22 mouse cellular contexts compared by ENCODE assay signal in the genomic region with DNA sequence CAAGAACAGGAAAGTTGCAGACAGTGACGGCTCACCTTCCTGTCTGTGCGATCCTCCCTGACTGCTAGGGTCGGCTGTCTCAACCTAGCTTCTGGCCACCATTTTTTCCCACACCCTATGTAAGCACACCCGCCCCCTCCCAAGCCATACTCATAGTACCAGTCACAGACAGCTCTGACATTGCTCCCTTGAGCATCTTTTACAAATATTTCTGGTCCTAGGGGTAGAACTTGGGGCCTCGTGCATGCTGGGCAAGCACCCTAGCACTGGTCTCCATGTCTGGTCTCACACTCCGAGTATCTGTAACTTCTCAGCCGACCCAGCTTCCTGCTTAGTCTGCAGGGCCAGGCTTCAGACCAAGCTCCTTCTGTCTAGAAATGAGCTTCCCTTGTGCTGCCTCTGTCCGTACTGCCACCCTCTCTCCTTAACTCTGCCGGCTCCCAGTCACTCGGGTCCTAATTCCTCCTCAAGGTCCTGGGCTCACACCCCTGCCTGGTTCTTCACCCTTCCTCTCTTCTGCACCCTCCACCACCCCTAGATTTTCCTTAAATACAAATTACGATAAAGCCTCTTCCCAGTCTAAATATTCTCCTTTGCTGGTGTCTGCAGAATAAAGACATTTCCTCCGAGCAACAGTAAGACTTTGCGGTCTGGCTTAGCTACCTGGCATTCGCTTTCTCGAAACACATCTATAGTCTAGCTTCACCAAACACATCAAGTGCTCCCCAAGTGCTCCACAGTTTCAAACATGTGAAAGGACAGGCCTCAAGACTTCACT. TPM values are rescaled to one million over a fixed set of nuclear protein-coding genes. Genes with fewer than 3 reads are reported as not detected.
DNase-seq lines count a peak whose midpoint lies in the region; ATAC-seq and TF ChIP-seq lines count a peak whose summit lies in the region.
"Had no signal": no experiment of that assay in that cellular context is flagged by ENCODE, and none has a peak within 500 bp of the region (broad histone marks: within the 10 kb centered on the region; RNA-seq: fewer than 3 reads in every experiment).

No protein-coding gene starts in this region.

- peaks cover 21% of the 10 kb centered on the region for H3K4me1 ChIP-seq in forebrain, embryonic 10.5 days
- H3K4me1 ChIP-seq in forebrain, embryonic 15.5 days = peaks cover 21% of the 10 kb centered on the region
- peaks cover 0 to 11% of the 10 kb centered on the region in 2 experiments; a peak in 1 of 4 replicates for H3K4me1 ChIP-seq in ES-E14 (ENCODE audit: control insufficient read depth in 2 of 2, insufficient read depth in 2 of 2, low read length in 2 of 2, poor library complexity in 1 of 2)
- H3K4me1 ChIP-seq in embryonic fibroblast, embryonic 13.5 days (ENCODE audit: control insufficient read depth, insufficient read depth, low read length) = 0 out of 2 replicates have a peak, but pooled peaks cover 3% of the 10 kb centered on the region

- 88% methylated on average over 15 of the region's 15 CpGs for WGBS in forebrain, embryonic 10.5 days
- 91% methylated on average over 15 of the region's 15 CpGs for WGBS in forebrain, embryonic 15.5 days

- TF ChIP-seq POLR2A in embryonic fibroblast, embryonic 13.5 days (IDR thresholded peaks at IDR 0.05; ENCODE audit: low read depth, low read length) = no peak

- no peaks in the 10 kb centered on the region for H3K27me3 ChIP-seq in forebrain, embryonic 10.5 days (ENCODE audit: poor library complexity, severe bottlenecking)
- no peaks in the 10 kb centered on the region for H3K27me3 ChIP-seq in forebrain, embryonic 15.5 days
- H3K27me3 ChIP-seq: hindbrain, embryonic 15.5 days; stomach, embryonic 15.5 days had no signal

- no peak for TF ChIP-seq CTCF in layer of hippocampus, adult 2 months (conservative IDR thresholded peaks at IDR 0.05)
- no peak for TF ChIP-seq CTCF in embryonic fibroblast, embryonic 13.5 days (IDR thresholded peaks at IDR 0.05; ENCODE audit: borderline replicate concordance, insufficient read depth, low read length)

- no peak for DNase-seq in forebrain, embryonic 10.5 days (ENCODE audit: extremely low spot score, low spot score)
- DNase-seq in layer of hippocampus, adult 2 months (ENCODE audit: low spot score in 2 of 2) = no peak
- no peak for DNase-seq in layer of hippocampus, postnatal 10 days (ENCODE audit: low spot score in 2 of 2)
- no peak for DNase-seq in ES-E14 (ENCODE audit: low read depth, low spot score)
- DNase-seq in natural killer cell, adult 2 months (ENCODE audit: low spot score in 2 of 2) = no peak
- DNase-seq in adrenal gland, adult 8-10 months = no peak
- DNase-seq: adrenal gland, postnatal 25 days; cerebellum, adult 11 months; cerebellum, postnatal 14 days; embryo, embryonic 11 days; forebrain, postnatal 0 days; gastrocnemius, postnatal 36 days; heart, postnatal 14 days; kidney, adult 8-10 months; kidney, postnatal 36 days; liver, postnatal 0 days; thymus, adult 2 months had no signal

- H3K4me3 ChIP-seq in forebrain, embryonic 10.5 days = no peak overlapping the region
- no peak overlapping the region for H3K4me3 ChIP-seq in forebrain, embryonic 15.5 days
- H3K4me3 ChIP-seq in layer of hippocampus, adult 2 months = no peak overlapping the region
- no peak overlapping the region for H3K4me3 ChIP-seq in ES-E14 (ENCODE audit: insufficient read depth in 1 of 2, low read depth in 1 of 2, low read length in 2 of 2, poor library complexity in 1 of 2, severe bottlenecking in 1 of 2)
- H3K4me3 ChIP-seq in embryonic fibroblast, embryonic 13.5 days (ENCODE audit: insufficient read depth, low read length) = no peak overlapping the region
- H3K4me3 ChIP-seq: hindbrain, embryonic 15.5 days; stomach, embryonic 15.5 days had no signal

- peaks cover 60% of the 10 kb centered on the region for H3K36me3 ChIP-seq in forebrain, embryonic 10.5 days (replicated peaks)
- peaks cover 32% of the 10 kb centered on the region for H3K36me3 ChIP-seq in forebrain, embryonic 15.5 days
- peaks cover 23% of the 10 kb centered on the region; the same call in 1 of the 2 replicates for H3K36me3 ChIP-seq in ES-E14 (ENCODE audit: control insufficient read depth, insufficient read depth, low read length, poor library complexity, severe bottlenecking)

- H3K27ac ChIP-seq in forebrain, embryonic 10.5 days = peak overlapping the region; percentile 15; the same call in 1 of the 2 replicates
- no peak overlapping the region for H3K27ac ChIP-seq in forebrain, embryonic 15.5 days (replicated peaks)
- peak overlapping the region; percentile 18; the same call in 1 of the 2 replicates for H3K27ac ChIP-seq in layer of hippocampus, adult 2 months
- no peak overlapping the region for H3K27ac ChIP-seq in ES-E14 (ENCODE audit: insufficient read depth, low read depth, low read length, poor library complexity, severe bottlenecking)
- H3K27ac ChIP-seq in embryonic fibroblast, embryonic 13.5 days (ENCODE audit: insufficient read depth, low read length) = peak overlapping the region; percentile 4; the same call in 1 of the 2 replicates
- H3K27ac ChIP-seq: hindbrain, embryonic 15.5 days; stomach, embryonic 15.5 days had no signal

- ATAC-seq in forebrain, embryonic 15.5 days (replicated peaks) = no peak
- ATAC-seq: CD4-positive, CD25-positive, alpha-beta regulatory T cell, adult 4 months; forebrain, postnatal 0 days; liver, postnatal 0 days had no signal

- in situ Hi-C loops in ES-E14 (cut with MboI; ENCODE audit: low sequenced_read_pairs in 2 of 2, unreplicated experiment in 2 of 2) = no loop called here

- no peaks in the 10 kb centered on the region for H3K9me3 ChIP-seq in forebrain, embryonic 10.5 days
- no peaks in the 10 kb centered on the region for H3K9me3 ChIP-seq in forebrain, embryonic 15.5 days
- no peaks in the 10 kb centered on the region for H3K9me3 ChIP-seq in ES-E14 (ENCODE audit: control insufficient read depth, insufficient read depth, low read depth, low read length)
- H3K9me3 ChIP-seq: hindbrain, embryonic 15.5 days; stomach, embryonic 15.5 days had no signal

- H3K9ac ChIP-seq in forebrain, embryonic 15.5 days (replicated peaks) = no peak overlapping the region
- H3K9ac ChIP-seq in ES-E14 (ENCODE audit: insufficient read depth, low read depth, low read length, poor library complexity, severe bottlenecking) = 0 out of 2 replicates have a peak overlapping the region, but pooled peaks have one; percentile 14
- H3K9ac ChIP-seq: forebrain, postnatal 0 days; hindbrain, embryonic 15.5 days; liver, postnatal 0 days; stomach, embryonic 15.5 days had no signal

- H3K4me2 ChIP-seq in forebrain, embryonic 15.5 days (replicated peaks) = no peak overlapping the region
- H3K4me2 ChIP-seq: hindbrain, embryonic 15.5 days; stomach, embryonic 15.5 days had no signal

TF ChIP-seq in ES-E14, 5 proteins besides CTCF, POLR2A, EP300 and RAD21:
- TF ChIP-seq CHD2 (IDR thresholded peaks at IDR 0.05; ENCODE audit: low read depth, low read length) = no peak
- no peak for TF ChIP-seq MAFK (IDR thresholded peaks at IDR 0.05; ENCODE audit: insufficient read depth, low read depth, low read length)
- TF ChIP-seq HCFC1 (IDR thresholded peaks at IDR 0.05; ENCODE audit: borderline replicate concordance, insufficient read depth, low read length) = no peak
- no peak for TF ChIP-seq ZNF384 (IDR thresholded peaks at IDR 0.05; ENCODE audit: low read depth, low read length)
- no peak for TF ChIP-seq ZC3H11A (IDR thresholded peaks at IDR 0.05; ENCODE audit: borderline replicate concordance, low read depth, low read length)

RNA-seq across cellular contexts. Expression of a gene that starts 4.3 kb away (rescaled TPM):
- polyA plus RNA-seq in forebrain, embryonic 10.5 days (2016; fragmentation: Nextera tagmentation; extraction: Ambion mirVana) = 22.4 TPM in 2 replicates
- polyA plus RNA-seq in forebrain, embryonic 15.5 days (2015; fragmentation: Nextera tagmentation; extraction: Ambion mirVana) = 29.6 and 31.7 TPM in 2 replicates
- 10 to 100 TPM; 31.4 to 33.1 TPM for total RNA-seq in layer of hippocampus, adult 2 months (2021)
- 10 to 100 TPM; 31.1 to 34.6 TPM for total RNA-seq in layer of hippocampus, postnatal 10 days (2021)
- 16.3 and 22.8 TPM in 2 replicates for total RNA-seq in ES-E14 (2012; rRNA removed)
- 26.1 and 28.9 TPM in 2 replicates for polyA plus RNA-seq in embryonic fibroblast, embryonic 13.5 days (2011; ENCODE audit: insufficient read length, low read depth, missing spikeins)
- 10 to 100 TPM; 16.6 to 24.2 (median 20.5) TPM for total RNA-seq in adrenal gland, adult 8-10 months (2022)

RNA-seq across cellular contexts. Expression of a gene that starts 31.3 kb away (rescaled TPM):
- polyA plus RNA-seq in forebrain, embryonic 10.5 days (2016; fragmentation: Nextera tagmentation; extraction: Ambion mirVana) = 54.0 and 58.3 TPM in 2 replicates
- 63.5 and 67.8 TPM in 2 replicates for polyA plus RNA-seq in forebrain, embryonic 15.5 days (2015; fragmentation: Nextera tagmentation; extraction: Ambion mirVana)
- 10 to 100 TPM; 55.1 to 66.0 TPM for total RNA-seq in layer of hippocampus, adult 2 months (2021)
- total RNA-seq in layer of hippocampus, postnatal 10 days (2021) = 10 to 100 TPM; 51.5 to 57.3 TPM
- total RNA-seq in ES-E14 (2012; rRNA removed) = 145 and 178 TPM in 2 replicates
- 122 and 229 TPM in 2 replicates for polyA plus RNA-seq in embryonic fibroblast, embryonic 13.5 days (2011; ENCODE audit: insufficient read length, low read depth, missing spikeins)
- total RNA-seq in adrenal gland, adult 8-10 months (2022) = 10 to 100 TPM; 51.0 to 82.1 (median 68.5) TPM

RNA-seq across cellular contexts. Expression of a gene that starts 50.6 kb away (rescaled TPM):
- polyA plus RNA-seq in forebrain, embryonic 10.5 days (2016; fragmentation: Nextera tagmentation; extraction: Ambion mirVana) = 113 and 116 TPM in 2 replicates
- polyA plus RNA-seq in forebrain, embryonic 15.5 days (2015; fragmentation: Nextera tagmentation; extraction: Ambion mirVana) = 58.0 and 59.5 TPM in 2 replicates
- total RNA-seq in layer of hippocampus, adult 2 months (2021) = 10 to 100 TPM; 15.5 to 19.4 TPM
- total RNA-seq in layer of hippocampus, postnatal 10 days (2021) = 10 to 100 TPM; 17.3 to 20.7 TPM
- total RNA-seq in ES-E14 (2012; rRNA removed) = 70.7 and 80.8 TPM in 2 replicates
- polyA plus RNA-seq in embryonic fibroblast, embryonic 13.5 days (2011; ENCODE audit: insufficient read length, low read depth, missing spikeins) = 61.7 and 70.3 TPM in 2 replicates
- 10 to 100 TPM; 13.3 to 21.0 (median 15.6) TPM for total RNA-seq in adrenal gland, adult 8-10 months (2022)

Comparison
In these comparisons a context has a peak if more than half of its experiments do, and no peak if none do; other contexts are left out.
1. H3K27ac ChIP-seq: peak in forebrain, embryonic 10.5 days (single experiment), layer of hippocampus, adult 2 months (single experiment) and embryonic fibroblast, embryonic 13.5 days (single experiment); none in forebrain, embryonic 15.5 days (single experiment) and ES-E14 (single experiment).